Comparison of ENCODE assay signal across 14 mouse cellular contexts in the genomic region with DNA sequence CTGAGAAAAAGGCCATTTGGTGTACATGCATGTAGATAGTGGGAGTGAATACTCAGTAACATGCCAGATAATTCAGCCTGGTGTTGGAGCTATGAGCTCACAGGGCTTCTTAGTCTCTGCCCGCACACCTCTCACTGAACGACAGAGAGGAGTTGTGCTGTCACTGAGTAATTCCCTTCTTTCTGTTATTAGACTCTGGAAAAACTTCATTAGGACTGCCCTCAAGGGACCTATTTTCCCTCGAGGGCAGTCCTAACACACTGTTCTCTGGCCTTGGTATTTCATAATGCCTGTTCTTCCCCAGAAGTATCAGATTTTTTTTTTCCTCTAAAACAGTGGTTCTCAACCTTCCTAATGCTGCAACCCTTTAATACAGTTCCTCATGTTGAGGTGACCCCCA.
"Had no signal": no experiment of that assay in that cellular context is flagged by ENCODE, and none has a peak within 500 bp of the region (broad histone marks: within the 10 kb centered on the region; RNA-seq: fewer than 3 reads in every experiment).

No protein-coding gene starts in this region.

- DNase-seq: gastrocnemius, postnatal 14 days; gastrocnemius, postnatal 36 days; heart, adult 18-20 months; heart, postnatal 10 days; kidney, adult 11 months; kidney, adult 2 months; kidney, adult 9 months; kidney, postnatal 14 days; kidney, postnatal 36 days; layer of hippocampus, adult 9-11 months; layer of hippocampus, postnatal 36 days; left cerebral cortex, postnatal 4 days; liver; liver, embryonic 13.5 days had no signal
